Mouse (Mus musculus): ENCODE results near the gene Mia2.

Mia2 gene

DNA sequence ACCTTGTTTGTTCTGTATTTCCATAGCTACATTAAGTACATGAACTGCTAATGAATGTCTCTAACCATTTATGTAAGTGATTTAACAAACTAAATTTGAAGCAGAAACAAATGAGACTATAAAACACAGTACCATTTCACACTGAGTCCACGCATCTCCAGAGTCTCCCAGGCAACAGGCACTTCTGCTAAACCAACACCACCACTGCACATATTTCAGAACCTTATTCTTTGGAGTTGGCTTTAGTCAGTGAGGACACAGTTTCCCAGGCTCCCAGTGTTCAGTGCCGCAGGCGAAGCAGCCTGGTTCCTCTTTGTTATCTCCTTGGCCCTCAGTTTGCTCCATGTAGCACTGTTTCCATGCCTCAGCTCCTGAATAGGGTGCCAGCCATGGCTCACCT lies 82.2 kb downstream of the Mia2 start:
- TF ChIP-seq GATA4 (IDR thresholded peaks at IDR 0.05; ENCODE audit: insufficient replicate concordance, low read length), result no peak

DNA sequence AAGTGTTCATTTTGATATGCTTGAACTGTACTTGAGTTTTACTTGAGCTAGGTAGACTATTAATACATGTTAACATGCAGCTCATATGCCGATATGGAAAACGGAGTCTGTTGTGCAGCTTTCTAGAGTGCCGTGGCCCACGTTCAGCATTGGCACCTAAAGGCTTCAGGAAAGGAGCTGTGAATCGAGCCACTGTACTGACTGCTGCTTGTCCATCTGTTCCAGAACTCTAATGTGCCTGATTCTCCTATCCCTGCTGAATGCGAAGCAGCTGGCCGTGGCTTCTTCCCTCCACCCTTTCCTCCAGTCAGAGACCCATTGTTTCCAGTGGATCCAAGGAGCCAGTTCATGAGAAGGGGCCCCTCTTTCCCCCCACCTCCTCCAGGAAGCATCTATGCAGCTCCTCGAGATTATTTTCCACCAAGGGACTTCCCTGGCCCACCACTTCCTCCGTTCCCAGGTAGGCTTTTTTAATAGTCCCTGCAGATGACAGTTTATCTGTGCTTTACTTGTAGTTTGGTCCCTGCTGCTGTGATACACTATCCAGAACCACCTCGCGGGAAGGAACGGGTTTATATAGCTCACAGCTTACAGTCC lies 92.6 kb downstream of the Mia2 start:
- TF ChIP-seq GATA4 (IDR thresholded peaks at IDR 0.05; ENCODE audit: insufficient replicate concordance, low read length), result no peak

GRCm38 (mm10) chr12:59193637-59194036 lies 98.0 kb downstream of the Mia2 start:
- TF ChIP-seq GATA4 (IDR thresholded peaks at IDR 0.05; ENCODE audit: insufficient replicate concordance, low read length), result no peak

GRCm38 (mm10) chr12:59194341-59195003 lies 98.9 kb downstream of the Mia2 start:
- no peak for TF ChIP-seq GATA4 (IDR thresholded peaks at IDR 0.05; ENCODE audit: insufficient replicate concordance, low read length)

DNA sequence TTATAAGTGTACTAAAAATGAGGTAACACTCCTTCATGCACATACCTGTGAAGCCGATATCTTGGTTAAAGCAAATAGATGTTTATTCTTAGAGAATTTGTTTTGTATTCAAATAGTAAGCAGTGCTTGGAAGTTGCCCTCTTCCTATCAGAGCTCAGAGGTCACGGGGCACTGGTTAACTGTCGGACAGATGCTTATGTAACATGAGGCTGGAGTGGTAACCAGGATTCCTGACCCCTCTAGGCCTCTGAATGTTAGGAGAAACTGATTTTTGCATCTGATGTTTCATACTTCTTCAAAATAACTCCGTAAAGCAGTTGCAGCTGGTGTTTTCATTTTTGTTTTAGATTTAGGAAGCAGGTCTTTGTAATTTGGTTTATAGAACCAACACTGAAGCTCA lies 99.5 kb downstream of the Mia2 start:
- TF ChIP-seq GATA4 (IDR thresholded peaks at IDR 0.05; ENCODE audit: insufficient replicate concordance, low read length), result 0 out of 2 replicates have a peak, but pooled peaks have one; percentile 45

DNA sequence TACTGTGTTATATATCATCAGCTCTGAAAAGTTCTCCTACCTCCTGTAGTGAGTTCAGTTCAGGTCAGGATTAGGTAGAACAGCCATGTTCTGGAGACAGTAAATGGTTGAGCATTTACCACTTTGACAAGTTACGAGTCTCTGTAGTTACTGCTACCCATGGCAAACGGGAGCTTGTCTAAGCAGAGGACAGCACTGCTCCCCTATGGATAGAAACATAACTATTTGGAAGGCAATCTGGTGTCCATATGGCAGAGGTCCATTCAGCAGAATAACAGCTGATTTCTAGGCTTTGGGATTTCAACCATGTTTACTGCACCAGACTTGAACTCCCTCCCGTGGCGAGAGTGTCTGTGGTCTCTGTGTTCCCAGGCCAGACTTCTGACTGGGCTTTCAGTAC lies 100.3 kb downstream of the Mia2 start:
- no peak for TF ChIP-seq GATA4 (IDR thresholded peaks at IDR 0.05; ENCODE audit: insufficient replicate concordance, low read length)

- TF ChIP-seq GATA4 (IDR thresholded peaks at IDR 0.05; ENCODE audit: insufficient replicate concordance, low read length), result no peak
Measured at GRCm38 (mm10) chr12:59198750-59199149, 103.2 kb downstream of the Mia2 start.

DNA sequence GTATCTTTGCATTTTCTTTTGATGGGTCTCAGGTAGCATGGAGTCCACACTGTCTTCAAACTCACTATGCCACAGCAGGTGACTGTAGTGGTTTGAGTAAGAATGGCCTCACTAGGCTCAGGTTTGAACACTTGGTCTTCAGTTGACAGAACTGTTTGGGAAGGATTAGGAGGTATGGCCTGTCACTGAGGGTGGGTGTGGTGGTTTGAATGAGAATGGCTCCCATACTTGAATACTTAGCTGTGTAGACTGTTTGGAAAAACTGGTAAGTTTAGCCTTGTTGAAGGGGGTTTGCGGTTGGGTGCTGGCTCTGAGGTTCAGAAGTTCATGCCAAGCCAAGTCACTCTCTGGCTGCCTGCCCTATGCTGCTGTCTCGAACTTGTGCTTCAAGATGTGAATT lies 103.8 kb downstream of the Mia2 start:
- TF ChIP-seq GATA4 (IDR thresholded peaks at IDR 0.05; ENCODE audit: insufficient replicate concordance, low read length), result no peak

DNA sequence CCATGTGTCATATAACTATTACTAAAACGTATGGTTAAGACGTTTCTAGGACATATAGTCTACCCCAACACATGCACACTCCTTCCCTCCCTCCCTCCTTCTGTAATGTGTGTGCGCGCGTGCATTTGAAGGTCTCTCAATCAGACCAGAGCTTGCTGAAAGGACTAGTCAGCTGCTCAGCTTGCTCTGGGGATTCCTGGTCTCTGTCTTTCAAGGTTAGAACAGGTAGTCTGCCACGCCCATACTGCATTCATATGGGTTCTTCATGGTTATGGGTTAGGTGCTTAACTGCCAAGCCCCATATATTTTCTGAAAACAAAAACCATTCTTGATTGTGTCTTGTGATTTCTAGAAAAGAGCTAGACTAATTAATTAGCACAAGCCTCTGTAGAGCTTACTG lies 110.0 kb downstream of the Mia2 start:
- no peak for TF ChIP-seq GATA4 (IDR thresholded peaks at IDR 0.05; ENCODE audit: insufficient replicate concordance, low read length)

DNA sequence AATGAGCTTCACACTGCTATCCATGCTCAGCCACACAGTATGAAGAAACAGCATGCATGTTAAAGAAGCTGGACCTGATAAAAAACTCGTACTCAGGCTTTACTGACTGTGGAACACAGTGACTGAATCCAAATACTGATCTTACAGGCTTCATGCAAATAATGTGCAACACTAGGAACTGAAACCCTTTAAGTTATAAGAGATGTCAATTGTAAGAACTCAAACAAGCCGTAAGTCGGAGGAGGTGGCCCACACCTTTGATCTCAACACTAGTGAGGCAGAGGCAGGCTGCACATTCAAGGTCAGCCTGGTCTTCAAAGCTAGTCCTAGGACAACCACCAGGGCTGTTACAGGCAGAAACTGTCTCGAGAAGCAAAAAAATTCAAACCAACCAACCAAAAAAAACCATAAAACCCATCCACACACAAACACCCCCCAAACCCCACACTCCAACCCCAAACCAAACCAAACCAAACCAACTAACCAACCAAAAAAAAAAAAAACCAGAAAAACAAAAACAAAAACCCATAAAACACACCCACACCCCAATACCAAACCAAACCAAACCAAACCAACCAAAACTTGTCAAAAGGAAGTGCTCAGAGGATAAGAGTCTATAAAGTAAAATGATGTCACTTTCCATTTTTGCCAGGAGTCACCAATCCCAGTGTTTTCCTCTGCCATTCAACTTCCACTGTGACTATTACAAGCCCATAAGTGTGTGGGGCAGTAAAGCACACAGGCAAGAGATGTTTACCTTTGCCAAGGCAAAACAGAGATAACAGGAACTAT lies 110.8 kb downstream of the Mia2 start:
- no peak for TF ChIP-seq GATA4 (IDR thresholded peaks at IDR 0.05; ENCODE audit: insufficient replicate concordance, low read length)

GRCm38 (mm10) chr12:59207000-59207390 lies 111.4 kb downstream of the Mia2 start:
- no peak for TF ChIP-seq GATA4 (IDR thresholded peaks at IDR 0.05; ENCODE audit: insufficient replicate concordance, low read length)

DNA sequence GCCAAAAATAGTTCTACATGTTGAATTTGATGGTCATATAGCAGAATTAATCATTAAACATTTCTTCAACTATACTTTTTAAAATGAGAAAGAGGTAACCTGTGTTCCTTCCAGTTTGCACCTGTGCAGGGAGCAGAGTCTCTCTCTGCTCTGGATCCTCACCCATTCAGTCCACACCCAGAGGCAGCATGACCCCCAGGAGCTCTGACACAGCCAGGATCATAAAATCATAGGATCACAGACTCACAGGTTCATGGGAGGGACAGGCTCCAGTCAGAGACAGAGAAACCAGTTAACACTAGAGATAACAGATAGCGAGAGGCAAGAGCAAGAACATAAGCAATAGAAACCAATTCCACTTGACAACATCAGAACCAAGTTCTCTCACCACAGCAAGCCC lies 112.2 kb downstream of the Mia2 start:
- no peak for TF ChIP-seq GATA4 (IDR thresholded peaks at IDR 0.05; ENCODE audit: insufficient replicate concordance, low read length)

DNA sequence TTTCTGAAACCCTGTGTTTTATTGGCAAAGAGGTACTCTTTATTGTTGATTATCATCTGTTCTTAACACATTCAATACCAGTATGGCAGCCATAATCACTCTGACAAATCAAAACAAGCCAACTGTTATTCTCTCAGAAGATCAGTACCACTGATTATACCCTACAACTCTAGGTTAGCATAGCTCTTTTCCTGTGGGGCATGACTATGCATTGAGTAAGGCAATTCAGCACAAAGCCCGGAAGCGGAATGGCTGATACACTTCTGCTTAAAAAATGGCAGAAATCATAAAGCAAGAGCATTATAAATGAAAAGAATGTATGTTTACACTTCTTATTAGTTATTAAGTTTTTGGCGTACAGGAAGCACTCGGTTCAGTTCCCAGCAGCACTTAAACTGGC lies 120.6 kb downstream of the Mia2 start:
- no peak for TF ChIP-seq GATA4 (IDR thresholded peaks at IDR 0.05; ENCODE audit: insufficient replicate concordance, low read length)

DNA sequence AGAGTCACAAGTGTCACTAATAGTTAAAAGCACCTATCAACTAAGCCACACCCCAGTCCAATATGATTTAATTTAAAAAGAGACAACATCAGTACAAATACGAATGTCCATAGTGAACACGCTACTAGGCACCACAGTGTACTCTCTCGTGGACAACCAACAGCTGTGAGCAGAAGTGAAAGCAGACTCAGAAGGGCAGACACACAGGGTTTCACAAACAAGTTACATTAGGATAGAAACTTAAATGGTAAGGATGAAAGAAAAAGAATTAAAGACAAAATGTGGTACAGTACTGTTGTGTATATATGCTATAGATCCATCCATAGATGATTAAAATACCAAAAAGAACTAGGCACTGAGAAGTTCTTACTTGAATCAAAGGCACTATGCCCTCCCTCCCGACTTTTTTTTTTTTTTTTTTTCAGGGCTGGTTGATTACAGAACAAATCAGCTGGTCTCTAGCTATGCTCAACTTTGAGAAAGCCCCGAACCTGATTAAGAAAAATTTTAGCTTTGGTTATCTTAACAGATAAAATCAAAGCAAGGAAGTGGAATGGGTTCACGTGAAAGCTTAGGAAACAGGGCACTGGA lies 121.2 kb downstream of the Mia2 start:
- TF ChIP-seq GATA4 (IDR thresholded peaks at IDR 0.05; ENCODE audit: insufficient replicate concordance, low read length), result no peak

- no peak for TF ChIP-seq GATA4 (IDR thresholded peaks at IDR 0.05; ENCODE audit: insufficient replicate concordance, low read length)
Measured at GRCm38 (mm10) chr12:59217331-59217730, 121.7 kb downstream of the Mia2 start.

All from liver, adult (tissue).